Mouse (Mus musculus): ENCODE results near the gene Rbmx. TPM values are rescaled to one million over a fixed set of nuclear protein-coding genes. Genes with fewer than 3 reads are reported as not detected.

Rbmx gene
- polyA plus RNA-seq, 1 experiment: 25.5 TPM

- Histone ChIP-seq H3K79me3 (ENCODE audit: low read depth) (no peaks in the 10 kb centered on the region), H3K79me2 (ENCODE audit: control insufficient read depth, insufficient read depth) (no peaks in the 10 kb centered on the region), H3ac (ENCODE audit: control insufficient read depth, insufficient read length, low read depth) (no peak overlapping the region), H3K36me3 (ENCODE audit: control insufficient read depth, insufficient read depth) (no peaks in the 10 kb centered on the region), H3K27me3 (ENCODE audit: control insufficient read depth, insufficient read depth, insufficient read length) (no peaks in the 10 kb centered on the region), H3K4me3 (ENCODE audit: insufficient read depth, poor library complexity, severe bottlenecking) (no peak overlapping the region)
- TF ChIP-seq CEBPB (IDR thresholded peaks at IDR 0.05; ENCODE audit: low read depth): no peak
- no peak for TF ChIP-seq FOSL1 (IDR thresholded peaks at IDR 0.05; ENCODE audit: insufficient read depth, low read length, poor library complexity, severe bottlenecking)
- no peak for TF ChIP-seq MYOD1 (IDR thresholded peaks at IDR 0.05; ENCODE audit: control insufficient read depth, insufficient read length, low read depth)
- TF ChIP-seq MAX (IDR thresholded peaks at IDR 0.05): no peak
Observed at GRCm38 (mm10) chrX:57401388-57401787, 8.6 kb upstream of the Rbmx start.

- H3K36me3 ChIP-seq (ENCODE audit: control insufficient read depth, insufficient read depth): peaks cover 22% of the 10 kb centered on the region
- peaks cover 35% of the 10 kb centered on the region for H3K79me2 ChIP-seq (ENCODE audit: control insufficient read depth, insufficient read depth)
- TF ChIP-seq USF1 (IDR thresholded peaks at IDR 0.05; ENCODE audit: low read depth): no peak
- H3K4me3 ChIP-seq (ENCODE audit: insufficient read depth, poor library complexity, severe bottlenecking): no peak overlapping the region
- no peak overlapping the region for H3ac ChIP-seq (ENCODE audit: control insufficient read depth, insufficient read length, low read depth)
- no peaks in the 10 kb centered on the region for H3K27me3 ChIP-seq (ENCODE audit: control insufficient read depth, insufficient read depth, insufficient read length)
- peaks cover 14% of the 10 kb centered on the region for H3K79me3 ChIP-seq (ENCODE audit: low read depth)
Observed at GRCm38 (mm10) chrX:57393412-57393811, 576 bp upstream of the Rbmx start.

GRCm38 (mm10) chrX:57380915-57381314, 11.9 kb downstream of the Rbmx start:
- TF ChIP-seq MAX (IDR thresholded peaks at IDR 0.05) (no peak), MYOD1 (IDR thresholded peaks at IDR 0.05; ENCODE audit: control insufficient read depth, insufficient read length, low read depth) (no peak), USF1 (IDR thresholded peaks at IDR 0.05; ENCODE audit: low read depth) (no peak), FOSL1 (IDR thresholded peaks at IDR 0.05; ENCODE audit: insufficient read depth, low read length, poor library complexity, severe bottlenecking) (no peak), CEBPB (IDR thresholded peaks at IDR 0.05; ENCODE audit: low read depth) (no peak), MYOG (IDR thresholded peaks at IDR 0.05; ENCODE audit: control insufficient read depth, extremely low read depth, insufficient read length) (no peak), CTCF (IDR thresholded peaks at IDR 0.05; ENCODE audit: control insufficient read depth, insufficient read depth, insufficient read length) (no peak)
- Histone ChIP-seq H3K27me3 (ENCODE audit: control insufficient read depth, insufficient read depth, insufficient read length) (no peaks in the 10 kb centered on the region), H3K36me3 (ENCODE audit: control insufficient read depth, insufficient read depth) (peaks cover 38% of the 10 kb centered on the region), H3K79me2 (ENCODE audit: control insufficient read depth, insufficient read depth) (no peaks in the 10 kb centered on the region), H3K4me3 (ENCODE audit: insufficient read depth, poor library complexity, severe bottlenecking) (no peak overlapping the region), H3K79me3 (ENCODE audit: low read depth) (no peaks in the 10 kb centered on the region), H3ac (ENCODE audit: control insufficient read depth, insufficient read length, low read depth) (no peak overlapping the region)

GRCm38 (mm10) chrX:57378579-57378978, 14.3 kb downstream of the Rbmx start:
- no peak overlapping the region for H3ac ChIP-seq (ENCODE audit: control insufficient read depth, insufficient read length, low read depth)
- no peak overlapping the region for H3K4me3 ChIP-seq (ENCODE audit: insufficient read depth, poor library complexity, severe bottlenecking)
- H3K79me2 ChIP-seq (ENCODE audit: control insufficient read depth, insufficient read depth): no peaks in the 10 kb centered on the region
- H3K36me3 ChIP-seq (ENCODE audit: control insufficient read depth, insufficient read depth): peaks cover 17% of the 10 kb centered on the region
- H3K27me3 ChIP-seq (ENCODE audit: control insufficient read depth, insufficient read depth, insufficient read length): no peaks in the 10 kb centered on the region
- H3K79me3 ChIP-seq (ENCODE audit: low read depth): no peaks in the 10 kb centered on the region
- TF ChIP-seq FOSL1 (IDR thresholded peaks at IDR 0.05; ENCODE audit: insufficient read depth, low read length, poor library complexity, severe bottlenecking) (no peak), CEBPB (IDR thresholded peaks at IDR 0.05; ENCODE audit: low read depth) (no peak)

GRCm38 (mm10) chrX:57377096-57377495, 15.7 kb downstream of the Rbmx start:
- Histone ChIP-seq H3ac (ENCODE audit: control insufficient read depth, insufficient read length, low read depth) (no peak overlapping the region), H3K79me2 (ENCODE audit: control insufficient read depth, insufficient read depth) (no peaks in the 10 kb centered on the region), H3K4me3 (ENCODE audit: insufficient read depth, poor library complexity, severe bottlenecking) (no peak overlapping the region), H3K36me3 (ENCODE audit: control insufficient read depth, insufficient read depth) (peaks cover 8% of the 10 kb centered on the region), H3K79me3 (ENCODE audit: low read depth) (no peaks in the 10 kb centered on the region), H3K27me3 (ENCODE audit: control insufficient read depth, insufficient read depth, insufficient read length) (no peaks in the 10 kb centered on the region)
- no peak for TF ChIP-seq MYOG (IDR thresholded peaks at IDR 0.05; ENCODE audit: control insufficient read depth, extremely low read depth, insufficient read length)

- Histone ChIP-seq H3K36me3 (ENCODE audit: control insufficient read depth, insufficient read depth) (peaks cover 6% of the 10 kb centered on the region), H3K79me2 (ENCODE audit: control insufficient read depth, insufficient read depth) (no peaks in the 10 kb centered on the region), H3K79me3 (ENCODE audit: low read depth) (no peaks in the 10 kb centered on the region), H3ac (ENCODE audit: control insufficient read depth, insufficient read length, low read depth) (no peak overlapping the region), H3K4me3 (ENCODE audit: insufficient read depth, poor library complexity, severe bottlenecking) (no peak overlapping the region), H3K27me3 (ENCODE audit: control insufficient read depth, insufficient read depth, insufficient read length) (no peaks in the 10 kb centered on the region)
- TF ChIP-seq MYOG (IDR thresholded peaks at IDR 0.05; ENCODE audit: control insufficient read depth, extremely low read depth, insufficient read length): no peak
- no peak for TF ChIP-seq MAX (IDR thresholded peaks at IDR 0.05)
- TF ChIP-seq CTCF (IDR thresholded peaks at IDR 0.05; ENCODE audit: control insufficient read depth, insufficient read depth, insufficient read length): no peak
- TF ChIP-seq MYOD1 (IDR thresholded peaks at IDR 0.05; ENCODE audit: control insufficient read depth, insufficient read length, low read depth): no peak
- no peak for TF ChIP-seq USF1 (IDR thresholded peaks at IDR 0.05; ENCODE audit: low read depth)
- TF ChIP-seq CEBPB (IDR thresholded peaks at IDR 0.05; ENCODE audit: low read depth): no peak
- TF ChIP-seq FOSL1 (IDR thresholded peaks at IDR 0.05; ENCODE audit: insufficient read depth, low read length, poor library complexity, severe bottlenecking): no peak
Observed at GRCm38 (mm10) chrX:57374029-57374428, 18.8 kb downstream of the Rbmx start.

GRCm38 (mm10) chrX:57373543-57373942, 19.3 kb downstream of the Rbmx start:
- no peak for TF ChIP-seq MYOD1 (IDR thresholded peaks at IDR 0.05; ENCODE audit: control insufficient read depth, insufficient read length, low read depth)
- no peak for TF ChIP-seq MYOG (IDR thresholded peaks at IDR 0.05; ENCODE audit: control insufficient read depth, extremely low read depth, insufficient read length)
- no peak for TF ChIP-seq FOSL1 (IDR thresholded peaks at IDR 0.05; ENCODE audit: insufficient read depth, low read length, poor library complexity, severe bottlenecking)
- Histone ChIP-seq H3ac (ENCODE audit: control insufficient read depth, insufficient read length, low read depth) (no peak overlapping the region), H3K4me3 (ENCODE audit: insufficient read depth, poor library complexity, severe bottlenecking) (no peak overlapping the region), H3K27me3 (ENCODE audit: control insufficient read depth, insufficient read depth, insufficient read length) (no peaks in the 10 kb centered on the region), H3K36me3 (ENCODE audit: control insufficient read depth, insufficient read depth) (peaks cover 6% of the 10 kb centered on the region), H3K79me3 (ENCODE audit: low read depth) (no peaks in the 10 kb centered on the region), H3K79me2 (ENCODE audit: control insufficient read depth, insufficient read depth) (no peaks in the 10 kb centered on the region)
